Mouse (Mus musculus) spleen, adult 2 months (tissue): ENCODE measurements at regions not wholly inside any gene's neighbourhood (a gene's known extent, or its start where the extent isn't known, plus 50 kb on each side); places are given as distances from the start of the nearest gene placed in this dataset.

Experiments used
- CTCF ChIP-seq: fragments of 200-500 bp; IDR thresholded peaks from 2 replicates; pipeline ENCODE4 v1.5.1; 2011; ENCODE audit warnings: mild to moderate bottlenecking, inconsistent platforms; ENCODE audit not compliant: insufficient read depth, insufficient read length, insufficient replicate concordance; ENCODE audit errors: extremely low read depth
- POLR2A ChIP-seq: fragments of 200-500 bp; IDR thresholded peaks from 2 replicates; pipeline ENCODE4 v1.6.1; 2011; ENCODE audit warnings: low read depth, low read length, inconsistent platforms

DNA sequence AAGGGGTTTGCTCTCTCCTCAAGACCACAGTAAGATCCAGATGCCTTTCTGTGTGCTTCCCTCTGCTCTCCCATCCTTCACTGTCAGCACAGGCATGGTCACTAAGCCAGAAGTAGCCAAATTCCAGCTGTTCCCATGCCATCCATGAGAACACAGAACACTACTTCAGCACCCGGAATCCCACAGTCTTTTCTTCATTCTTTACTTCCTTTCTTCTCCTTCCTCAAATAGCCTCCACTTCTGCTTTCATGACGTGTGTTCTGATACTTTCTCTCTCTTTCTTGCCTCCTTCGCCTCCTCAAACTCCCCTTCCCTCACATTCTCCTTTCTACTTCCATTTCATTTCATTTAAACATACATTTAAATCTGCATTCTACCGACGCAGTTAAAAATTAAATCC, 602.1 kb upstream of the Klf4 start:
- TF ChIP-seq CTCF (no peak), POLR2A (no peak)
